Mouse (Mus musculus) urinary bladder, adult 18-20 months (tissue): ENCODE measurements around the gene Tada2b.
A peak's percentile ranks its signal among the peaks of the same experiment; 100 is the strongest.

Source experiments
- DNase-seq, 2 experiments: peaks; one replicate each; pipeline ENCODE4 v3.0.0; 2022; ENCODE audit warnings: low spot score in 2 of 2, mixed read lengths in 2 of 2

The Tada2b gene

DNA sequence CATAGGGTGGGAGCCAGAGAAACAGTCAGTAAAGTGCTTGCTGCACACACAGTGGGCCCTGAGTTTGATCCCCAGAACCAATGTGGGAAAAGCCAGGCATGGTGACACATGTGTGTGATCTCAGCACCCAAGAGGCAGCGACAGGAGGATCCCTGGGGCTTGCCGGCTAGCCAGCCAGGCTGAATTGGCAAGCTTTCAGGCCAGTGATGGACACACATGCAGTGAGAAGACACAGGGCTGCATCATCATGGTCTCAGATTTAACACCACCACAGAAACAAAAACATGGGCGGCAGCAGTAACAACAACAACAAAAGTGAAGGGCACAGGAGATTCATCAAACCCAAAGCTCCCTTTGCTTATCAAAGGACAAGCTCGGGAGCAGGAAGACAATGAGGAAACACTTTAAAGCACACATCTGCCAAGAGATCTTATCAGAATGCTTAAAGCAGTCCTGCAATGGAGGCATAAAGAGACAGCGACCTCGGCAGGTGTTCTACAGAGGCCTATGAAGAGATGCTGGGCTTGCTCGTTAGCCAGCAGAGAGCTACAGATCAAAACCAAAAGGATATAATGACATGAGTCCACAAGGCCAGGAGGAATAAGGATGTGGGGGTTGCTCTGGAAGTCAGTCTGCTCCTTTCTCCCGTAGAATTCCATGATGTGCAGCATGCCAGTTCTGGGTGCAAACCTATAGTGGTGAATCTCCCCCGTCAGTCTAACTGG, 37.8 kb downstream of the Tada2b start:
- DNase-seq, result no peak

DNA sequence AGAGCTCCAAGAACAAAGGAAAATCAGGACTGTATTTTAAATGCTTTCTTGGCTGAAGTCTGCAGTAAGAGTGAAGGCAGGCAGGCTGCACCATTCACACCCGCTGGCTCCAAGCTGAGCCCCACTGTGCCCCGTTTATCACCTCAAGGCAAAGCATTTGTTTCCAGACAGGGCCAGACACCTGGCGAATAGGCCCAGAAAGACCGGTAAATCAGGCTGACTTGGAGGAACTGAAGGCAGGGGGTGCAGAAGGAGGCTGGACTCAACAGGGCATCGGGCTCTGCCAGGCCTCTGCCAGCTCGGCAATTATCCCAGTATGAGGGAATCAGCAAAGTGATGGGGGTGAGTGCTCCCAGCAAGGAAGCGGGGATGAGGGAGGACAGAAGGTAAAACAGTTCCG, 39.1 kb downstream of the Tada2b start:
- peak; percentile 8 to 42 for DNase-seq

DNA sequence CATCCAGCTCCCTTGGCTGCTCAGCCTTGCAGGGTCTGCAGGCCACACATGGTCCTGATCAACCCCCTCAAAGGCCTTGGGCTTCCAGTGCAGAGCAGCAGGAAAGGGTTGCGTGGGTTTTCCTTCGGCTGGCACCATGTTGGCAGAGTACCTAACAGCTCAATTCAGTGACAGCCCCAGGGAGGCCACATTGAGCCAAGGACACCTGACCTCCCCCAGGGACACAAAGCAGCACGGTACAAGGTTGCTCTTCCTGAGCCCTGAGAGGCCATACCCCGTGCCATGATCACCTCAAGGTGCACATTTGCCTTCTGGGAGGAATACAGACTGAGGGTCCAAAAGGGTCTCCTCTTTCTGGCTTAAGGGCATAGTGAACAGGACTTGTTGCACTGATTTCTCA, 39.5 kb downstream of the Tada2b start:
- no peak for DNase-seq

DNA sequence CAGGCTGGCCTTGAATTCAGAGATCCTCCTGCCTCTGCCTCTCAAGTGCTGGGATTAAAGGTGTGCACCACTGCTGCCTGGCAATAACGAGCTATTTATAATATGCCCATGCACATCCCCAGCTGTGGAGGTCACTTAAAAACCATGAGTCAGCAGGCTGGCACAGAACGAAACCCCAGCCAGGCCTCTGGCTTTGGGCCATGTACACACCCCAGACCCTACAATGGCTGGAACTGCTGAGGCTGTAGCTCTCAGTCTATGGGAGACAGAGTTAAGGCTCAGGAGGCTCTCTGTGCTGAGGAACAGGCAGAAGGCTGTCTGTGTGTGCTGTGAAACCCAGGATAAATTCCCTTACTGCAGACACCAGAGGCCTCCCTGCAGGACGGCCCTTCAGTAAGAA, 43.3 kb downstream of the Tada2b start:
- no peak for DNase-seq

DNA sequence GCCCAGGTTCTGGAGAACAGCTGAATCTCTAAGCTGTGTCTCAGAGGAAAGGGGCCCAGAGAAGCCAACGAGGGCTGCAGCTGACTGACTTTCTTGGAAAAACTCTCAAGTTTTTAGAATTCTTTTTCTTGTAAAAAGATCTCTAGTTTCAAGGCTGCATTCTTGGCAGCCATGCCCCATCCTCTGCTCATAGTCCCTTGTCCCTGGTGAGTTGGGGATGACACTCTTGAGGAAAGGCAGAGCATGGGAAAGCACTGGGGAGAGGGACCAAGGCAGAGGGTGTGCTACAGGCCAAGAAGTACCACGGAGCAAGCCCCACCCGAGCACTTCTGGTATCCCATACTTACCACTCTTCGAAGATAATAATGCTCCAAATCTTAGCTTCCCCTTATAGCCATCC, 47.2 kb downstream of the Tada2b start:
- no peak for DNase-seq

DNA sequence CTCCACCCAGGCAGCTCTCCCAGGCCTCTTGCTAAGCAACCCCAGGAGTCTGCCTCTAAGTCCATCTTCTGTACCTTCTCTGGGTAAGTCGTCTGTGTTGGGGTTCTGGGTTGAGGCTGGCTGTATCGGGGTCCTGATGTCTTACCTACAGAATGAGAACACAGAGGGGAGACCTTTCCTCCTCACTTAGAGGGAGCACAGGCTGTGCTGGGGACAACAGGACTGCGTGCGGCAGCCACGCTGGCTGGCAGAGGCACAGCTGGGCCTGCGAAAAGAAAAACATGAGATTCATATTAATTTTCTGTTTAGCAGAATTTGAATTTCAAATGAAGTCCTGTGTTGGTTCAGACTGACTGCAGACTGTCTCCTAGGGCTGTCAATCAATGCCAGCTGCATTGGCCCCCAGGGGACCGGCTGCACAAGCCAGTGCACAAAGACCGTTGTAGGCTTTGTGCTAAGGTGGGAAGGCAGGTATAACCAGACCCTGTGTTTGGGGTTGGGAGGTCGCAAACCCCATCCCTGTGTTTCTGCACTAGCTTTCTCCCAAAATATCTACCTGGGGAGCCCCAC, 49.6 kb downstream of the Tada2b start:
- no peak for DNase-seq

DNA sequence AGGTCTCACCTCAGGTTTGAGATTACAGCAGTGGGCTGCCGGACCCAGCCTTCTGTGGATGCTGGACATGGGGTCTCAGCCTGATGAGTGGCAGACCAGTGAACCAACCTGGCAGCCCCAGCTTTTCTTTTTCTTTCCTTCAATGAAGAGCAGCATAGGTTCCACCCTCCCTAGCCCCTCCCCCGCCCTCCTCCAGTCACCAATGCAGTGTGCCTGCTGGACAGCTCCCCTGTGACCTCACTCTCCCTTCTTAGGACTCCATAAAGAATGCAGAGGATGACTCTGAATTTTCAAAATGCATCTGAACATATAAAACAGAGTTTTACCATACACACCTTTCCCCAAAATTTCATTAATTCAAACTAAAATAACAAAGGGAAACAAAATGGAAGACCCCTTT, 52.4 kb downstream of the Tada2b start:
- no peak for DNase-seq

DNA sequence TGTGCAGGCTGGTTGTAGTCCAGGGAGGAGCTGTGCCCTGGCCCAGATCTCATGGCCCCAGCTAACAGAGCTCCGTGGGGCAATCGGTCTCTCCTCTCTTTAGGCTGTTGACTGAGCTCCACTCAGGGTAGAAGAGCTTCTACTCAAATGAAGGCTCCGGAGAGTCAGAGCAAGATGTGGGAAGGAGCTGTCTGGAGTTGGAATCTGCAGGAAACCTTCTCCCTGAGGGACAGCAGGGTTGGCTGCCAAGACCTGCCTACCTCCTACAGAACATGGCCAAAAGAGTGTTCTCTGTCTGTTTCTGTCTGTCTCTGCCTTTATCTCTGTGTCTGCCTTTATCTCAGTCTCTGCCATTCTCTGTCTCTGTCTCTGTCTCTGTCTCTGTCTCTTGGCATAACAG, 54.5 kb downstream of the Tada2b start:
- no peak for DNase-seq

DNA sequence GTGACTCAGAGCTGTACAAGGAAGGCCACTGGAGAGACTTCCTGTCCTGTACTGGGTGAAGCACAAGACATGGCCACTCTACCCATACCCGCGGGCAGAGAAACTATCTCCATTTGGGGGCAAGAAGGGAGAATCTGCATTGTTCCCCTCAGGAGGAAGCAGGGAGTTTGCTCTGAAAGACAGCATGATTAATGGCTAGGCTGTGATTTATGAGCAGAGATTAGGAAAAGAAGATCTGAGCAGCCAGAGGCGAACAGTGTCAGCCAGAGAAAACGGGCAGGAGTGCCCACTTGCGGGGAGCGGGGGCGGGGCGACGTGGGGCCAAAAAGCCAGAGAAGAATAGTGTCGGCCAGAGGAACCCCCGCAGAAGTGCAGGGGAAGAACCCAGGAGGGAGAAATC, 56.3 kb downstream of the Tada2b start:
- peak in 1 of 2 experiments; percentile 11 for DNase-seq

DNA sequence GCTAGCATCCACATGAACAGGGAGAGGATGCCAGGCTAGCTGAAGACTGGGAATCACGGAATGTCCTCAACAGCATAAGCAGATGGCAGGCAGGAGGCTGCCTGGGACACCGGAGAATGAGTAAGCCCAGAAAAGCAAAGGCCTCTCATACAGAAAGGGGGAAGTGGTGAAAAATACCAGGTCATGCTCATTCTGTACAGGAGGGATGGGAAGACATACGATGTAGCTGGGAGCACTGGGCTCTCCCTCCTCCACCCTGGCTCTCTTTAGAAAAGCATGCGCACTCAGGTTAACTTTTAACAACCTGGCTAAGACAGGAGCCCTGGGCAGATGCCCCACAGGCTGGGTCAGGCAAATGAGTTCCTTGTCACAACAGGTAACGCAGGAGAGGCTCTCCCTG, 57.7 kb downstream of the Tada2b start:
- no peak for DNase-seq

DNA sequence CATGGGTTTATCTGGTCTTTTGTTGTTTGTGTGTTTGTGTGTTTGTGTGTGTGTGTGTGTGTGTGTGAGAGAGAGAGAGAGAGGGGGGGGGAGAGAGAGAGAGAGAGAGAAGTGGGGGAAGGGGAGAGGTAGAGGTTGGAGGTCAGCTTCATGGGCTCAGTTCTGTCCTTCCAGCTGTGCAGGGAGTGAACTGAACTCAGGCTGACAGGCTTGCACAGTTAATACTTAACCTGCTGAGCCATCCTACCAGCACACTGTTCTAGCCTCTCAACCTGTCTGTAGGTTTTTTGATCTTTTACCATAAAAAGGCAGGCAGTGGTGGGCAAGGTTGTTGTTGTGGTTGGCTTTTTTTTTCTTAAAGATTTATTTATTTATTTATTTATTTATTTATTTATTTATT, 59.4 kb downstream of the Tada2b start:
- DNase-seq, result no peak
